Mouse (Mus musculus): ENCODE measurements around the gene Usp6nl.

The Usp6nl gene

DNA sequence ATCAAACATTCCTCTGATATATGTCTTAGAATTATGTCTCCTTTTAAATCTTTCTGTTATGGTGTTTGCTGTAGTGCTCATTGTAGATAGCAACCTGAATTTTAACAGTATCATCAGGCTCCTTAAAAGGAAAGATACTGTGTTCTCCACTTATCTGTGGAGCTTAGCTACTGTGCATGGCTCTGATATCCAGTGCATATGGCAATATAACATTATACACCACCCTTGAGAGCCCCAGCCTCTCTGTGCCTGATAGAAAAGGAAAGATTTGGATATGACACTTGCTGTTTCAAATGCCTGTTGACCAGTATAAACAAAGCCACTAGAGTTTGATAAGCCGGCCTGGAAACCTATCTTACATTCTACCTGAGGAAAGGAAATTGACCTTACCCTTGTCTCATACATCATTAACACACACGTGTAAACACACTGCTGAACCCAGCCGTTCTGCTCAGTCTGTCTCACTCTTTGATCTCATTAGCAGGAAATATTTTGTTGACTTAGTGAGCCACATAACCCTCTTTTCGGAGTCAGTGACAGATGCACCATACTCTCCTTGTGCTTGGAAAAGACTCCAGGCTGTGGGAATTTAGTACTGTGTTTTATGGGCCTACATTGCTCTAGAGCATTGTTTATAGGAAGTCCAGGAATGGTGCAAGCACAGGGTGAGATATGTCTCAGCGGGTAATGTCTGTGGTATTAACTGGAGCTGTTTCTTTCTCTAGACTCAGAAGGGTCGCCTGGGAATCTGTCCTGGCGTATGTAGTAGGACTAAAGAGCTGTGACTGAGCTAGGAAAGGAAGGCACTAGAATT is 9.1 kb downstream of the Usp6nl start:
- no peak for DNase-seq (ENCODE audit: low read depth, low spot score)

GRCm38 (mm10) chr2:6333570-6333969 is 11.1 kb downstream of the Usp6nl start:
- no peak for DNase-seq (ENCODE audit: low read depth, low spot score)

DNA sequence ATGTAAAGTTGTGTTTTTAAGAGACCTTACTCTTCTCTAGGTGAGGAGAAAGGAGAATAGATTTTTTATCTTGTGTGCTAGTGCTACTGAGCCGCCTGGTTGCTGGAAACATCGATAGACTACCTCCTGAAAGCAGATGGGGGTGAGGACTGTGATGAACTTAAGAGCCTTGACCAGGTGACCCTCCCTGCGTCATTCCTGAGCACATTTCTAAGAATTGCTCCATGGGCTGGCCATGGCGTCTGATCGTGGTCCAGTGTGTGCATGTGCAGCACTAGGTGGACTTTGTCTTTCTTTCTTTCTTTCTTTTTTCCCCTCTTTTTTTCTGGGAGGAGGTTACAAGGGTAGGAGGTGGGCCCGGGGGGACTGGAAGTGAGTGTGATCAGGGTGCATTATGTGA is 11.5 kb downstream of the Usp6nl start:
- no peak for DNase-seq (ENCODE audit: low read depth, low spot score)

- DNase-seq (ENCODE audit: low read depth, low spot score) = no peak
These were observed 12.7 kb downstream of the Usp6nl start for GRCm38 (mm10) chr2:6335032-6335735.

DNA sequence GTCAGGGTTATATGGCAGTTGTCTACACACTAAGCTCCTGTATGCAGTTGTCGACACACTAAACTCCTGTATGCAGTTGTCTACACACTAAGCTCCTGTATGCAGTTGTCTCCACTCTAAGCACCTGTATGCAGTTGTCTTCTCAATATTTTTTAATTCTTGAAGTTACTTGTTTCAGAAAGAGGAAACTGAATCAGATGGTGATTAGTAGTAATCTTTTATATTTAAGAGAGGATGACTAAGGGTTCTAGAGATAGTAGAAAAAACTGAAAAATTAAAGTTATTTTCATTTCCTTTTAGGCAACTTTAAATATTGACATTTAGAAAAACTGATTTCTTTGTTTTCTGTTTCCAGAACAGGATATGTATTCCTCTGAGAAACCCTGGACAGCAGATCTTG is 13.5 kb downstream of the Usp6nl start:
- DNase-seq (ENCODE audit: low read depth, low spot score) = no peak

GRCm38 (mm10) chr2:6336649-6337048 is 14.2 kb downstream of the Usp6nl start:
- DNase-seq (ENCODE audit: low read depth, low spot score) = no peak

- DNase-seq (ENCODE audit: low read depth, low spot score) = peak; percentile 78
These were observed 15.0 kb downstream of the Usp6nl start for GRCm38 (mm10) chr2:6337436-6337835.

DNA sequence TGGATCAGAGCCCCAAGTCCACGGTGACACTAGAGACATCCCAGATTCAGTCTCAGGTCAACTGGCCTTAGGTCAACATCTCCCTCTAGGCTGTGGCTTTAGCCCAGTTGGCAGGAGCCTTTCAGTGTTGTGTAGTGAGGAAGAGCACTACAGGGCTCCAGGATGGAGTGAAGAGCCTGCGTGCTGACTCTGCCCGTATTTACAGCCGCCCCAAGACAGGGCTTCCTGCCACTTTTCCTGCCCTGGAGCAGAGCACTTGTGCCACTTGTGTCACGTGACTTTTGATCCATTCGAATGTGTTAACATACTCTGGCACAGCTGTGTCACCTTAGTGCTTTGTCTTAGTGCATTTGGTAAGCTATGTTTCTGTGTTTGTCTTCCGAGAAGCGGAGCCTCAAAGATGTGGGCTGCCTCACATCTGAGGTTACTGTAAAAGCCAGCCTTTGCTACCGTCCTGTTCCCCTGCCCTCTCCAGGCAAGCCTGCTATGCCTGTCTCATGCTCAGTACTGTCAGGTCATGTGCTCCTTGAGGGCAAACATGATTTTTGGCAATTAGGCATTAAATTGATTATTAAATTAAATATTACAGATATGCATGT is 15.7 kb downstream of the Usp6nl start:
- DNase-seq (ENCODE audit: low read depth, low spot score) = peak; percentile 57

- no peak for DNase-seq (ENCODE audit: low read depth, low spot score)
These were observed 18.0 kb downstream of the Usp6nl start for GRCm38 (mm10) chr2:6340439-6340838.

DNA sequence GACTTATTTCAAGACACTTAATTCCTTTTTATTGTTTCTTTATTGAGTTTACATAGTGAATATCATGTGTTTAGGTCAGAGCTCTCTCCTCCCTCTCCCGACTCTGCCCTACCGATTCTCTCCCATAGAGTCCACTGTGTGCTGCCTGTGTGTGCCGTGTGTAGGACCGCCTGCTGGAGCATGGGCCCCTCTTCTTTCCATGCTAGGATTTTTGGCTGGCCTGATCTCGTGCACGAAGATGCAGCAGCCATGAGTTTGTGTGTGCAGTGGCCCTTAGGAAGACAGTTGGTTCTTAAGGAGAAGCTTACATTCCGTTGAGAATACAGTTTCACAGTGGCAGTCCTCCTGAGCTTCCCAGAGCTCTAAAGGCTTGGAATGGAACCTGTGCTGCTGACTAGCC is 19.0 kb downstream of the Usp6nl start:
- no peak for DNase-seq (ENCODE audit: low read depth, low spot score)

GRCm38 (mm10) chr2:6349256-6350092 is 27.0 kb downstream of the Usp6nl start:
- no peak for DNase-seq (ENCODE audit: low read depth, low spot score)

GRCm38 (mm10) chr2:6350164-6350563 is 27.7 kb downstream of the Usp6nl start:
- DNase-seq (ENCODE audit: low read depth, low spot score) = no peak

GRCm38 (mm10) chr2:6350931-6351695 is 28.6 kb downstream of the Usp6nl start:
- peak; percentile 80 for DNase-seq (ENCODE audit: low read depth, low spot score)

GRCm38 (mm10) chr2:6352541-6352971 is 30.1 kb downstream of the Usp6nl start:
- DNase-seq (ENCODE audit: low read depth, low spot score) = peak; percentile 55

- DNase-seq (ENCODE audit: low read depth, low spot score) = no peak
These were observed 30.6 kb downstream of the Usp6nl start for GRCm38 (mm10) chr2:6353060-6353459.

- DNase-seq (ENCODE audit: low read depth, low spot score) = no peak
These were observed 34.8 kb downstream of the Usp6nl start for GRCm38 (mm10) chr2:6357306-6357705.

DNA sequence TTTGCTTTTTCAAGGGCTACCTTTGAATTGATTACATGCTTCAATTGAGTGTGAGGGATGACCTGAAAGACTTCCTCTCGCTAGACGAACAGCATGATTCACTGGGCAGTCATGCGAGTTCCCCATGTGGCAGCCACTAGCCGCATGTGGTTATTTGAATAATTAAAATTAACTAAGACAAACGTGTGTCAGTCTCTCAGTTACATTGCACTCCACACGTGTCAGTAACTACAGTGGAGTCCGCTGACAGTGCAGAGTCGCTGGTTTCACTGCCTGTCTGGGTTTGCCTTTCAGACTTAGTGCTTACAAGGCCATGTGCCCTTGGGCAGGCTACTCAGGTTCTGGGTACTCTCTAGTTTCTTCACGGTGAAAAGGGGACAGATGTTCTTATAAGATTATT is 37.2 kb downstream of the Usp6nl start:
- DNase-seq (ENCODE audit: low read depth, low spot score) = no peak

GRCm38 (mm10) chr2:6363126-6363525 is 40.7 kb downstream of the Usp6nl start:
- DNase-seq (ENCODE audit: low read depth, low spot score) = peak; percentile 59

- DNase-seq (ENCODE audit: low read depth, low spot score) = no peak
These were observed 41.5 kb downstream of the Usp6nl start for GRCm38 (mm10) chr2:6363922-6364321.

GRCm38 (mm10) chr2:6366521-6366928 is 44.1 kb downstream of the Usp6nl start:
- DNase-seq (ENCODE audit: low read depth, low spot score) = no peak

DNA sequence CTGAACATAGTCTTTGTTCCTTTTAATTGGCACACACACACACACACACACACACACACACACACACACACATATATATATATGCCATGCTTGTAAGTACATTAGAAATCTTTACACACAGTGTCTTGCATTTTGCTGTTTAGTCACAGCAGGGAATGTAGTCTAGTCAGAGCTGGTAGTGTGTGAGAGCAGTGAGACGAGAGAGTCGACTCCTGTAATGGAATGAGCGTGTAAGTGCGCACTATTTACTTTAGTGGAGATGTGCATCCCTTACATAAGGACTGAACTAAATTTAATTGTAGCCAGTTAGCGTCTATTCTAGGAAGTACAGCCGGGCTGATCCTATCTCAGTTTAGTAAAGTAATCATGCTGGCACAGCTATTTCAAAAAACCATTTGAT is 44.5 kb downstream of the Usp6nl start:
- no peak for DNase-seq (ENCODE audit: low read depth, low spot score)

All from CD4-positive, CD25-positive, alpha-beta regulatory T cell, adult 2 months (primary cell).